Mouse (Mus musculus): ENCODE results near the gene Ism2.

Gene Ism2

DNA sequence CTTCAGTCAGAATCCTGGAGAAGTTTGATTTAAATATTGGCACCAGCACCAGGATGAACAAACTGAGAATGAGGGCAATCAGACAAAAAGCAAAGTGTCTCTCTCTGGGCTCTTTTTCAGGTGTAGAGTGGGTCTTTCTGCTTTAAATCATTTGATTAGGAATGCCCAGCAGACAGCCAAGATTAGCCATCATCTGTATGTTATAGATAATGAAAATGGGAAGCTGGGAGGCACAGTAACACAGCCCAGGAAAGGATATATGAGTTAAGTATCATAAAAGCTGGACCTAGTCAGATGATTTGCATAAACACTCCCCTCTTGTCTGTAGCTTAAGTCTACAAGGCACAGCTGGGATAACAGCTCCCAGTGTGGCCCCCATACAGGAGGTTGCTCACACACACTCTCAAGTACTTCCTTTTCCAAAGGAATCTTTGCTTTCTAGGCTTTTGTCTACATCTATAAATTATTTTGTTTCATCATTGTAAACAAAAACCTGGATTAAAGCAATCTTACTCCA is 69.1 kb downstream of the Ism2 start:
- no peak for DNase-seq (ENCODE audit: low spot score)

DNA sequence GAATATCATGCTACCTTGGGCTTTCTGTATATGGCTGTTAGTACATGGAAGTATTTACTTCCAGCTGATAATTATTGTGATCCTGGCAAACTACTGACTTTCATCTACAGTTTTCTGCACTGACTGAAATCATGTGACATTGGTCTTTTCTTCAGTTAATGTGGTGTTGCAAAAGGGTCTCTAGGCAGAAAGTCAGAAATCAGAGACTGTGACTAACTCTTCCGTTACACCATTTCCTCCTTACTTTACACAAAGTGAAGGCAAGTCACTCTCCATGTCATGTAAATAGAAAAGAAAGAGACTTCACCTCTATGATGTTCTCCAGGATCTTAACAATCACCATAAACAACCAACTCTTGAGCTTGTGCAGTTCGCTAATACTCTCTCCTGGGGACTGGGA is 69.9 kb downstream of the Ism2 start:
- no peak for DNase-seq (ENCODE audit: low spot score)
